Mouse (Mus musculus) MEL (cell line): ENCODE measurements around the gene Unc13b.

ENCODE experiments used
- CTCF ChIP-seq, 3 experiments: IDR thresholded peaks in 2 of 3; conservative IDR thresholded peaks in 1 of 3; 2 replicates each; pipeline ENCODE4 v1.5.1; 2011 to 2012; ENCODE audit warnings: low read length in 3 of 3, low read depth in 2 of 3, mild to moderate bottlenecking in 2 of 3, improper control_type of control experiment in 1 of 3, inconsistent platforms in 1 of 3, mixed read lengths in 1 of 3, moderate library complexity in 1 of 3; ENCODE audit not compliant: control insufficient read depth in 1 of 3, insufficient read depth in 1 of 3, poor library complexity in 1 of 3, severe bottlenecking in 1 of 3
- JUND ChIP-seq: IDR thresholded peaks from 2 replicates; pipeline ENCODE4 v1.6.1; 2011; ENCODE audit warnings: low read depth, mild to moderate bottlenecking, improper control_type of control experiment, low read length
- MXI1 ChIP-seq: IDR thresholded peaks from 2 replicates; pipeline ENCODE4 v1.6.1; 2011; ENCODE audit warnings: mild to moderate bottlenecking, low read depth, low read length, improper control_type of control experiment
- ZC3H11A ChIP-seq: IDR thresholded peaks from 2 replicates; pipeline ENCODE4 v1.6.1; 2012; ENCODE audit warnings: low read depth, mild to moderate bottlenecking, inconsistent platforms, low read length, improper control_type of control experiment

GRCm38 (mm10) chr4:43206989-43207388 lies 148.2 kb downstream of the Unc13b start:
- no peak for TF ChIP-seq CTCF (IDR thresholded peaks at IDR 0.05 in 2 of 3, conservative IDR thresholded peaks at IDR 0.05 in 1 of 3; ENCODE audit: control insufficient read depth in 1 of 3, insufficient read depth in 1 of 3, low read depth in 2 of 3, low read length in 3 of 3, poor library complexity in 1 of 3, severe bottlenecking in 1 of 3)
- TF ChIP-seq JUND: no peak
- TF ChIP-seq MXI1: no peak
- TF ChIP-seq ZC3H11A: no peak
